Mouse (Mus musculus) urinary bladder, postnatal 4 days (tissue): ENCODE data around the gene Mbl1.

ENCODE experiments used
- DNase-seq, 2 experiments: peaks; one replicate each; pipeline ENCODE4 v3.0.0; 2021 to 2022; ENCODE audit warnings: low spot score in 2 of 2

The Mbl1 gene

GRCm38 (mm10) chr14:41189496-41189895 is 38.2 kb downstream of the Mbl1 start:
- DNase-seq: no peak

DNA sequence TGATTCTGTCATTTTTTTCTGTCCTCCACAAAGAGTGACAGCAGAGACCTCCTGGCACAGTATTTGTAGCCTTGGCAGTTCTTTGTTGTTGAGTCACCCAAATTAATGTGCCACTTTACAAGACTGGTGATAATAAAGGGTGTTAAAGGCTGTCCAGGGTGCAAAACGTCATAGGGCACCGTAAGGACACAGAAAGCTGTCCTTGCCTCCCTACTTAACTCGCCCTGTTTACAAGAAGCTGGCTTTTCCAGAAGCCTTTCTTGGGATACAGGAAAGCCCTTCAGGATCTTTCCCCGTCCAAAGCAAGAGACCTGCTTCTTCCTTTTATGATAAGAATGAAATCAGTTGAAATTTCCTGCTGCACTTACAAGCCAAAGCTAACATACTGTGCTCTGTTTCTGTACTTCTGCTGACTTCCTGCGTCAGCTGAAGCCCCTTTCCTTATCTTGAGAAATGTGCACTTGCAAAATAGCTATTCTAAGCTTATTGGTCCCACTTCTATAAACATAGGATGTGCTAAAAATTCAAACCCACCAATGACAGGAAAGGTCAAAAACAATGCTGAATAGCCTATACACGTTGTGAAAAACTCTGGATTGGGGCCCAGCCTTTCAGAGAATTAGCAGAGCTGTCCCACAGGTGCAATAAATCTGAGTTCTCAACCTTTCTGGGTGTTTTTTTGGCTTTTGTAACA is 46.9 kb downstream of the Mbl1 start:
- no peak for DNase-seq
